Mouse (Mus musculus): ENCODE measurements around the gene Nenf. TPM values are rescaled to one million over a fixed set of nuclear protein-coding genes. Genes with fewer than 3 reads are reported as not detected.

The Nenf gene
- polyA plus RNA-seq, 1 experiment from 2014 or later, result 70.5 TPM

Other genes starting within 250 kb of the Nenf start
- gene Batf3, start 220.3 kb downstream of the Nenf start, polyA plus RNA-seq (2014; fragmentation: Nextera tagmentation; extraction: Ambion mirVana), result 2.9 and 3.5 TPM in 2 replicates
- gene Fam71a, start 153.4 kb downstream of the Nenf start, polyA plus RNA-seq (2014; fragmentation: Nextera tagmentation; extraction: Ambion mirVana), result not detected in 2 replicates
- gene Atf3, start 100.2 kb downstream of the Nenf start, polyA plus RNA-seq (2014; fragmentation: Nextera tagmentation; extraction: Ambion mirVana), result 3.8 and 4.6 TPM in 2 replicates
- 38.5 and 39.1 TPM in 2 replicates for gene Tmem206, start 7.7 kb upstream of the Nenf start, polyA plus RNA-seq (2014; fragmentation: Nextera tagmentation; extraction: Ambion mirVana)
- gene Ppp2r5a, start 85.1 kb upstream of the Nenf start, polyA plus RNA-seq (2014; fragmentation: Nextera tagmentation; extraction: Ambion mirVana), result 14.8 and 19.2 TPM in 2 replicates

Measured in midbrain, embryonic 11.5 days (tissue).